Mouse (Mus musculus) G1E (cell line): ENCODE data around the gene Larp6. TPM values are rescaled to one million over a fixed set of nuclear protein-coding genes. Genes with fewer than 3 reads are reported as not detected.

ENCODE experiments used
- ATAC-seq: 2 replicates; pipeline ENCODE4 v1.8.0; 2016; ENCODE audit warnings: mild to moderate bottlenecking; ENCODE audit not compliant: insufficient number of reproducible peaks, poor library complexity, low FRiP score, severe bottlenecking; ENCODE audit errors: extremely low read depth
- DNase-seq: peaks from one replicate; pipeline ENCODE4 v3.0.0; 2012; ENCODE audit warnings: low spot score
- H3K27me3 ChIP-seq: 2 replicates; pipeline ENCODE4 v1.6.1; 2012; ENCODE audit warnings: mild to moderate bottlenecking, low read length, inconsistent platforms; ENCODE audit not compliant: insufficient read depth
- H3K36me3 ChIP-seq: replicated peaks from 2 replicates; pipeline ENCODE3; 2012; ENCODE audit warnings: mild to moderate bottlenecking, inconsistent platforms
- H3K4me1 ChIP-seq: 2 replicates; pipeline ENCODE4 v1.6.1; 2012; ENCODE audit warnings: low read depth, low read length, inconsistent platforms, mixed read lengths; ENCODE audit not compliant: insufficient read depth
- H3K4me3 ChIP-seq: 2 replicates; pipeline ENCODE4 v1.5.1; 2012; ENCODE audit warnings: low read depth, mild to moderate bottlenecking, inconsistent platforms, low read length, moderate library complexity, mixed read lengths
- H3K9me3 ChIP-seq: replicated peaks from 2 replicates; pipeline ENCODE4 v1.6.1; 2012; ENCODE audit warnings: inconsistent platforms
- CTCF ChIP-seq: IDR thresholded peaks from 2 replicates; pipeline ENCODE4 v1.5.1; 2012; ENCODE audit warnings: low read depth, low read length, inconsistent platforms, mixed read lengths
- GATA1 ChIP-seq: IDR thresholded peaks from 2 replicates; pipeline ENCODE4 v1.6.1; 2012; ENCODE audit warnings: borderline replicate concordance, low read length, inconsistent platforms, mixed read lengths
- GATA2 ChIP-seq: IDR thresholded peaks from 2 replicates; pipeline ENCODE4 v1.6.1; 2012; ENCODE audit warnings: low read depth, low read length, inconsistent platforms, borderline replicate concordance
- POLR2AphosphoS5 ChIP-seq: IDR thresholded peaks from 2 replicates; pipeline ENCODE4 v1.6.1; 2012; ENCODE audit warnings: low read depth, low read length, inconsistent platforms; ENCODE audit not compliant: insufficient replicate concordance
- TAL1 ChIP-seq: conservative IDR thresholded peaks from 2 replicates; pipeline ENCODE4 v1.6.1; 2012; ENCODE audit warnings: low read depth, low read length, inconsistent platforms, mixed read lengths
- polyA plus RNA-seq: library from polyadenylated mRNA; stranded (reverse); fragments of >175 nt; gene quantifications from 2 replicates; pipeline ENCODE4 v1.2.3, GENCODE M21; 2012
- total RNA-seq, 2 experiments: library from RNA; stranded (forward) in 1 of 2; stranded (reverse) in 1 of 2; fragments of 200-1000 nt in 1 of 2; fragments of >200 nt in 1 of 2; fragmentation: Nextera tagmentation in 1 of 2; gene quantifications; 2 replicates each; pipeline ENCODE4 v1.2.3; 2014 to 2017

Gene Larp6
- total and polyA plus RNA-seq, 3 experiments: not detected

GRCm38 (mm10) chr9:60757817-60758216 lies 45.0 kb downstream of the Larp6 start:
- Histone ChIP-seq H3K4me1 (no peaks in the 10 kb centered on the region), H3K9me3 (no peaks in the 10 kb centered on the region), H3K36me3 (no peaks in the 10 kb centered on the region), H3K27me3 (no peaks in the 10 kb centered on the region), H3K4me3 (no peak overlapping the region)
- no peak for TF ChIP-seq POLR2AphosphoS5
- no peak for TF ChIP-seq TAL1
- TF ChIP-seq CTCF: no peak
- no peak for TF ChIP-seq GATA1
- no peak for TF ChIP-seq GATA2
- DNase-seq (no peak), ATAC-seq (no peak)

GRCm38 (mm10) chr9:60759436-60760007 lies 46.7 kb downstream of the Larp6 start:
- Histone ChIP-seq H3K36me3 (no peaks in the 10 kb centered on the region), H3K4me1 (no peaks in the 10 kb centered on the region)
- TF ChIP-seq GATA1 (no peak), CTCF (no peak), POLR2AphosphoS5 (no peak)

DNA sequence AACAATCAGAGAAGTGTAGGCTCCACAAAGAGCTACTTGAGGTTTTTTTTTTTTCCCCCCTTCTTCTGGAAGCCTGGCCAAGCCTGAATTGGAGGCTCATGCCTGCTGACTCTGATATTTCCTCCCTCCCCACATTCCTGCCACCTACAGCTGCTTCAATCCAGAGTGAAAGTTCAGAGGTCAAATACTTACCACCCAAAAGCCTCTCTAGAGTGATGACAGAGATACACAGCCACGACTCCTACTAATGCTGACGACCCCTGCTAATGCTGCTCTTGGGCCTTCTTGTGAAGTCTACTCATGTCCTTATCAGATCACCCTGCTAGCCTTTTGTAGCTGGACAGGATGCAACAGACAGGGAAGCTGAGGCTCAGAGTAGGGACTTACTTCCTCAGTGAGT lies 52.4 kb downstream of the Larp6 start:
- H3K9me3 ChIP-seq: no peaks in the 10 kb centered on the region
- no peak overlapping the region for H3K4me3 ChIP-seq
- ATAC-seq (no peak), DNase-seq (no peak)
- no peaks in the 10 kb centered on the region for H3K4me1 ChIP-seq
- H3K27me3 ChIP-seq: 0 out of 2 replicates have a peak, but pooled peaks cover 3% of the 10 kb centered on the region
- TF ChIP-seq CTCF (no peak), GATA2 (no peak), GATA1 (no peak), TAL1 (no peak), POLR2AphosphoS5 (no peak)
- H3K36me3 ChIP-seq: no peaks in the 10 kb centered on the region

More at GRCm38 (mm10) chr9:60759436-60760007, 46.7 kb downstream of the Larp6 start:
- no peak for ATAC-seq
- DNase-seq: no peak
- Histone ChIP-seq H3K27me3 (no peaks in the 10 kb centered on the region), H3K9me3 (no peaks in the 10 kb centered on the region), H3K4me3 (no peak overlapping the region)

DNA sequence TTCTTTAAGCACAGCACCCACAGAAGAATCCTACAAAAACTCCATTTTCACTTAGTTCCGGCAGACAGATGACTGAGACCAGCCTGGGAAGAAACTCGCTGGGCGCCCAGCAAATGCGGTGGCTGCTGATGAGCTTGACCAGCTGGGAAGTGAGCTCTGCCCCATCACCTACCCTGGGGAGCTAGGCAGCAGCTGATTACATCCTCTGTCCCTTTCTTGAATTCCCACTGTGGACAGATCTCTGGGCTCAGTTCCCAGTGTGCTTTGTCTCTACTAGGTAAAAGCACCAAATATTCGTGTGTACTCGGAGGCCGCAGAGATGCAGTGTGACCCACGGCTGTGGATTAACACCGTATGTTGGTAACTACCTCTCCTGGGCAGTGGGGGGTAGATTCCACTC lies 55.6 kb downstream of the Larp6 start:
- H3K9me3 ChIP-seq: no peaks in the 10 kb centered on the region
- TF ChIP-seq GATA2 (no peak), POLR2AphosphoS5 (no peak), GATA1 (no peak), TAL1 (no peak), CTCF (no peak)
- no peaks in the 10 kb centered on the region for H3K4me1 ChIP-seq
- H3K36me3 ChIP-seq: no peaks in the 10 kb centered on the region
- DNase-seq (no peak), ATAC-seq (no peak)
- 0 out of 2 replicates have a peak, but pooled peaks cover 3% of the 10 kb centered on the region for H3K27me3 ChIP-seq
- H3K4me3 ChIP-seq: no peak overlapping the region

- Histone ChIP-seq H3K4me3 (no peak overlapping the region), H3K36me3 (no peaks in the 10 kb centered on the region), H3K27me3 (0 out of 2 replicates have a peak, but pooled peaks cover 5% of the 10 kb centered on the region), H3K9me3 (no peaks in the 10 kb centered on the region), H3K4me1 (no peaks in the 10 kb centered on the region)
- ATAC-seq (no peak), DNase-seq (no peak)
- TF ChIP-seq POLR2AphosphoS5: no peak
- TF ChIP-seq GATA1: no peak
- TF ChIP-seq CTCF: no peak
- no peak for TF ChIP-seq GATA2
- no peak for TF ChIP-seq TAL1
Measured at GRCm38 (mm10) chr9:60769711-60770111, 56.9 kb downstream of the Larp6 start.

GRCm38 (mm10) chr9:60773713-60774112 lies 60.9 kb downstream of the Larp6 start:
- Histone ChIP-seq H3K9me3 (no peaks in the 10 kb centered on the region), H3K4me3 (no peak overlapping the region), H3K36me3 (no peaks in the 10 kb centered on the region), H3K4me1 (no peaks in the 10 kb centered on the region), H3K27me3 (peaks cover 5% of the 10 kb centered on the region; the same call in 1 of the 2 replicates)
- no peak for DNase-seq
- no peak for ATAC-seq
- TF ChIP-seq GATA1: no peak
- TF ChIP-seq POLR2AphosphoS5: no peak
- no peak for TF ChIP-seq GATA2
- no peak for TF ChIP-seq CTCF
- no peak for TF ChIP-seq TAL1
